In the genomic region with DNA sequence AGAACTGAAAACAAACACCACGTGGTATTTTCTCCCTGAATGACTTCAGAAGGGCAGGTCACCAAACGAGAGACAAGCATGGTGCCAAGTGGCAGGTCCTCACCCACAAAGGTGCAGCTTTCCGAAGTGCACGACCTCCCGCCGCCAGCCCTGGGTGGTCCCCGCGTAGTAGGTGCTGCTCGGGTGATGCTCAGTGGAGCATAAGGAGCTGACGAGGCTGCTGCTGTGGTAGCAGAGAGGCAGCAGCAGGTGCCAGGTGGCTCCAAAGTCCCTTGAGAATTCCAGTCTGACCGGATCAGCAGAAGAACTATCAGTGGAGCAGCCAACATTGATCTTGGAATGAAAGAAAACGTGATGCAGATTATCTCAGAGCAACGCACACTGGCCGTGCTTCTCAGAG, we compare ENCODE assay signal across 18 mouse cellular contexts.
A peak's percentile ranks its signal among the peaks of the same experiment; 100 is the strongest.
DNase-seq lines count a peak whose midpoint lies in the region; ATAC-seq and TF ChIP-seq lines count a peak whose summit lies in the region.
"Had no signal": no experiment of that assay in that cellular context is flagged by ENCODE, and none has a peak within 500 bp of the region (broad histone marks: within the 10 kb centered on the region; RNA-seq: fewer than 3 reads in every experiment).

No protein-coding gene starts in this region.

- no peak overlapping the region for H3K9ac ChIP-seq in lung, embryonic 15.5 days
- H3K9ac ChIP-seq in kidney, embryonic 15.5 days: no peak overlapping the region
- H3K9ac ChIP-seq in stomach, postnatal 0 days (ENCODE audit: low read length): no peak overlapping the region
- no peak overlapping the region for H3K9ac ChIP-seq in forebrain, postnatal 0 days
- H3K9ac ChIP-seq: embryonic facial prominence, embryonic 12.5 days; heart, embryonic 15.5 days; limb, embryonic 15.5 days had no signal

- 59% methylated on average over 14 of the region's 14 CpGs for WGBS in lung, embryonic 15.5 days
- 49% methylated on average over 14 of the region's 14 CpGs for WGBS in kidney, embryonic 15.5 days
- WGBS in stomach, postnatal 0 days: 60% methylated on average over 14 of the region's 14 CpGs
- WGBS in forebrain, postnatal 0 days: 63% methylated on average over 14 of the region's 14 CpGs

- H3K4me2 ChIP-seq in lung, embryonic 15.5 days: no peak overlapping the region
- H3K4me2 ChIP-seq in kidney, embryonic 15.5 days: peak overlapping the region; percentile 19; the same call in 1 of the 2 replicates
- no peak overlapping the region for H3K4me2 ChIP-seq in stomach, postnatal 0 days (replicated peaks; ENCODE audit: low read depth)
- no peak overlapping the region for H3K4me2 ChIP-seq in forebrain, postnatal 0 days (ENCODE audit: low read depth)
- H3K4me2 ChIP-seq: embryonic facial prominence, embryonic 12.5 days; heart, embryonic 15.5 days; limb, embryonic 15.5 days had no signal

- no peaks in the 10 kb centered on the region for H3K36me3 ChIP-seq in lung, embryonic 15.5 days
- H3K36me3 ChIP-seq in kidney, embryonic 15.5 days: no peaks in the 10 kb centered on the region
- no peaks in the 10 kb centered on the region for H3K36me3 ChIP-seq in stomach, postnatal 0 days (ENCODE audit: control insufficient read depth, insufficient read depth, low read length)
- H3K36me3 ChIP-seq in forebrain, postnatal 0 days (ENCODE audit: insufficient read depth): no peaks in the 10 kb centered on the region
- H3K36me3 ChIP-seq: embryonic facial prominence, embryonic 12.5 days; heart, embryonic 15.5 days; hindbrain, embryonic 10.5 days; limb, embryonic 15.5 days; midbrain, embryonic 10.5 days had no signal

- TF ChIP-seq CTCF in stomach, postnatal 0 days (IDR thresholded peaks at IDR 0.05; ENCODE audit: low read depth): no peak
- no peak for TF ChIP-seq CTCF in forebrain, postnatal 0 days (IDR thresholded peaks at IDR 0.05; ENCODE audit: low read depth)

- H3K4me1 ChIP-seq in lung, embryonic 15.5 days: no peaks in the 10 kb centered on the region
- H3K4me1 ChIP-seq in kidney, embryonic 15.5 days: peaks cover 4% of the 10 kb centered on the region
- no peaks in the 10 kb centered on the region for H3K4me1 ChIP-seq in stomach, postnatal 0 days (replicated peaks; ENCODE audit: control insufficient read depth, insufficient read depth)
- no peaks in the 10 kb centered on the region for H3K4me1 ChIP-seq in forebrain, postnatal 0 days (ENCODE audit: insufficient read depth)
- H3K4me1 ChIP-seq: embryonic facial prominence, embryonic 12.5 days; heart, embryonic 15.5 days; hindbrain, embryonic 10.5 days; limb, embryonic 15.5 days; midbrain, embryonic 10.5 days had no signal

- no peak overlapping the region for H3K4me3 ChIP-seq in lung, embryonic 15.5 days
- no peak overlapping the region for H3K4me3 ChIP-seq in kidney, embryonic 15.5 days (replicated peaks)
- no peak overlapping the region for H3K4me3 ChIP-seq in stomach, postnatal 0 days (ENCODE audit: low read depth, low read length)
- no peak overlapping the region for H3K4me3 ChIP-seq in forebrain, postnatal 0 days (ENCODE audit: low read depth, low read length)
- H3K4me3 ChIP-seq: embryonic facial prominence, embryonic 12.5 days; heart, embryonic 15.5 days; hindbrain, embryonic 10.5 days; limb, embryonic 15.5 days; midbrain, embryonic 10.5 days had no signal

- H3K27me3 ChIP-seq in lung, embryonic 15.5 days: no peaks in the 10 kb centered on the region
- no peaks in the 10 kb centered on the region for H3K27me3 ChIP-seq in kidney, embryonic 15.5 days
- H3K27me3 ChIP-seq in stomach, postnatal 0 days (ENCODE audit: control insufficient read depth, insufficient read depth, low read length): no peaks in the 10 kb centered on the region
- no peaks in the 10 kb centered on the region for H3K27me3 ChIP-seq in forebrain, postnatal 0 days (ENCODE audit: insufficient read depth, low read length)
- H3K27me3 ChIP-seq: embryonic facial prominence, embryonic 12.5 days; heart, embryonic 15.5 days; limb, embryonic 15.5 days had no signal

- DNase-seq in cerebellum, adult 11-12 months: peak; percentile 23
- DNase-seq in cerebellum, adult 8-10 months: no peak
- DNase-seq in lung, postnatal 25 days (ENCODE audit: low spot score): no peak
- DNase-seq in stomach, postnatal 0 days (ENCODE audit: low spot score): peak; percentile 51
- no peak for DNase-seq in heart, adult 18-20 months
- no peak for DNase-seq in forebrain, postnatal 0 days
- DNase-seq: adrenal gland, adult 2 months; layer of hippocampus, adult 9-11 months; lung, postnatal 4 days had no signal

- H3K9me3 ChIP-seq in lung, embryonic 15.5 days: no peaks in the 10 kb centered on the region
- no peaks in the 10 kb centered on the region for H3K9me3 ChIP-seq in kidney, embryonic 15.5 days (replicated peaks)
- H3K9me3 ChIP-seq in stomach, postnatal 0 days (ENCODE audit: control insufficient read depth, low read length): no peaks in the 10 kb centered on the region
- no peaks in the 10 kb centered on the region for H3K9me3 ChIP-seq in forebrain, postnatal 0 days (ENCODE audit: low read length)
- H3K9me3 ChIP-seq: embryonic facial prominence, embryonic 12.5 days; heart, embryonic 15.5 days; hindbrain, embryonic 10.5 days; limb, embryonic 15.5 days; midbrain, embryonic 10.5 days had no signal

- ATAC-seq in lung, embryonic 15.5 days (ENCODE audit: borderline replicate concordance, extremely low read depth, low FRiP score, low TSS enrichment): 0 out of 2 replicates have a peak, but pooled peaks have one; percentile 23
- ATAC-seq in kidney, embryonic 15.5 days (replicated peaks; ENCODE audit: low FRiP score): peak; percentile 64; the same call in 1 of the 2 replicates
- no peak for ATAC-seq in stomach, postnatal 0 days (ENCODE audit: low FRiP score, low TSS enrichment)
- ATAC-seq in forebrain, postnatal 0 days: no peak
- ATAC-seq: forebrain, embryonic 16.5 days; inflammation-experienced regulatory T-cells, adult 6 months had no signal

- no peak for TF ChIP-seq EP300 in stomach, postnatal 0 days (optimal IDR thresholded peaks at IDR 0.05)

- H3K27ac ChIP-seq in lung, embryonic 15.5 days: no peak overlapping the region
- 0 out of 2 replicates have a peak overlapping the region, but pooled peaks have one; percentile 48 for H3K27ac ChIP-seq in kidney, embryonic 15.5 days
- H3K27ac ChIP-seq in stomach, postnatal 0 days (replicated peaks): no peak overlapping the region
- H3K27ac ChIP-seq in forebrain, postnatal 0 days (ENCODE audit: low read depth, low read length): no peak overlapping the region
- H3K27ac ChIP-seq: embryonic facial prominence, embryonic 12.5 days; heart, embryonic 15.5 days; hindbrain, embryonic 10.5 days; limb, embryonic 15.5 days; midbrain, embryonic 10.5 days had no signal

Comparison
In these comparisons a context has a peak if more than half of its experiments do, and no peak if none do; other contexts are left out.
1. DNase-seq: peak in cerebellum, adult 11-12 months (single experiment) and stomach, postnatal 0 days (single experiment); none in cerebellum, adult 8-10 months (single experiment), lung, postnatal 25 days (single experiment), heart, adult 18-20 months (0 of 2) and forebrain, postnatal 0 days (single experiment).
2. ATAC-seq: peak in lung, embryonic 15.5 days (single experiment) and kidney, embryonic 15.5 days (single experiment); none in stomach, postnatal 0 days (single experiment) and forebrain, postnatal 0 days (single experiment).